Mouse (Mus musculus): ENCODE measurements around the gene Gm21454.
"Not testable (repeated sequence)": the region's sequence is repeated elsewhere in the genome, so short reads cannot be mapped to it uniquely, and the experiment has no call there.

The Gm21454 gene

GRCm38 (mm10) chrY:13252091-13252490 lies at the start of gene Gm21454, which contains the start of gene Gm21440:
Gene Gm21454 (plus strand): TSS chrY:13252442.
Gene Gm21440 (plus strand): TSS chrY:13252391.
- not testable (repeated sequence) for DNase-seq (ENCODE audit: low read depth, low spot score)

GRCm38 (mm10) chrY:13223828-13224227 lies 28.4 kb upstream of the Gm21454 start, which contains the start of gene Gm21828:
Gene Gm21828 (minus strand): TSS chrY:13223928.
- DNase-seq (ENCODE audit: low read depth, low spot score), result not testable (repeated sequence)

- DNase-seq (ENCODE audit: low read depth, low spot score), result not testable (repeated sequence)
These were observed 96.7 kb downstream of the Gm21454 start, which contains the start of gene Gm21725 for GRCm38 (mm10) chrY:13348963-13349362. Gene Gm21725 (minus strand): TSS chrY:13349063.

Data from CD4-positive helper T cell, adult 2 months (primary cell).